Mouse (Mus musculus) CD4-positive, CD25-positive, alpha-beta regulatory T cell (primary cell): ENCODE data around the gene Psrc1. TPM values are rescaled to one million over a fixed set of nuclear protein-coding genes. Genes with fewer than 3 reads are reported as not detected.

ENCODE experiments used
- polyA plus RNA-seq: library from polyadenylated mRNA; unstranded; fragments of 100-300 nt; shearing (Covaris generic); gene quantifications from one replicate; pipeline ENCODE4 v1.2.1, GENCODE M21; 2017

Psrc1 gene
- polyA plus RNA-seq: 2.4 TPM

GRCm38 (mm10) chr3:108383485-108384354, at the start of gene Psrc1:
Gene Psrc1 (plus strand): TSS chr3:108383839.

GRCm38 (mm10) chr3:108364270-108364995, 19.2 kb upstream of the Psrc1 start, which contains the start of gene Mybphl:
Gene Mybphl (plus strand): TSS chr3:108364911.

GRCm38 (mm10) chr3:108414857-108415830, 31.5 kb downstream of the Psrc1 start, which contains the start of gene Celsr2:
Gene Celsr2 (minus strand): TSS chr3:108415552.

Other genes with a start within 250 kb of the Psrc1 start
- 182 TPM for gene Gnai3, start 237.7 kb upstream of the Psrc1 start, polyA plus RNA-seq
- not detected for gene Gpr61, start 229.0 kb upstream of the Psrc1 start, polyA plus RNA-seq
- 1.1 TPM for gene Amigo1, start 197.5 kb upstream of the Psrc1 start, polyA plus RNA-seq
- gene Cyb561d1, start 182.6 kb upstream of the Psrc1 start, polyA plus RNA-seq: 22.7 TPM
- 15.7 TPM for gene Atxn7l2, start 172.9 kb upstream of the Psrc1 start, polyA plus RNA-seq
- not detected for gene Sypl2, start 157.2 kb upstream of the Psrc1 start, polyA plus RNA-seq
- 124 TPM for gene Psma5, start 126.9 kb upstream of the Psrc1 start, polyA plus RNA-seq
- 0.14 TPM for gene Sort1, start 99.8 kb upstream of the Psrc1 start, polyA plus RNA-seq
- gene Mybphl, start 18.9 kb upstream of the Psrc1 start, polyA plus RNA-seq: not detected
- 1.2 TPM for gene Celsr2, start 31.7 kb downstream of the Psrc1 start, polyA plus RNA-seq
- gene Sars, start 61.4 kb downstream of the Psrc1 start, polyA plus RNA-seq: 164 TPM
- gene 1700013F07Rik, start 150.3 kb downstream of the Psrc1 start, polyA plus RNA-seq: not detected
- gene 5330417C22Rik, start 152.7 kb downstream of the Psrc1 start, polyA plus RNA-seq: 0.16 TPM
- 33.1 TPM for gene Tmem167b, start 178.6 kb downstream of the Psrc1 start, polyA plus RNA-seq
- 27.5 TPM for gene Taf13, start 187.9 kb downstream of the Psrc1 start, polyA plus RNA-seq
- 12.3 TPM for gene Wdr47, start 207.4 kb downstream of the Psrc1 start, polyA plus RNA-seq